Mouse (Mus musculus) thymus, adult 2 months (tissue): ENCODE measurements around the gene Nat9.

Experiments
- CTCF ChIP-seq: fragments of 200-500 bp; IDR thresholded peaks from 2 replicates; pipeline ENCODE4 v1.5.1; 2012; ENCODE audit warnings: mild to moderate bottlenecking, control low read depth, low read length, moderate library complexity, borderline replicate concordance; ENCODE audit not compliant: control insufficient read depth, poor library complexity, insufficient read depth; ENCODE audit errors: extremely low read depth
- POLR2A ChIP-seq: fragments of 200-500 bp; IDR thresholded peaks from 2 replicates; pipeline ENCODE4 v1.6.1; 2012; ENCODE audit warnings: mild to moderate bottlenecking, low read length, control low read depth, moderate library complexity; ENCODE audit not compliant: control insufficient read depth, poor library complexity, insufficient read depth; ENCODE audit errors: extremely low read depth

DNA sequence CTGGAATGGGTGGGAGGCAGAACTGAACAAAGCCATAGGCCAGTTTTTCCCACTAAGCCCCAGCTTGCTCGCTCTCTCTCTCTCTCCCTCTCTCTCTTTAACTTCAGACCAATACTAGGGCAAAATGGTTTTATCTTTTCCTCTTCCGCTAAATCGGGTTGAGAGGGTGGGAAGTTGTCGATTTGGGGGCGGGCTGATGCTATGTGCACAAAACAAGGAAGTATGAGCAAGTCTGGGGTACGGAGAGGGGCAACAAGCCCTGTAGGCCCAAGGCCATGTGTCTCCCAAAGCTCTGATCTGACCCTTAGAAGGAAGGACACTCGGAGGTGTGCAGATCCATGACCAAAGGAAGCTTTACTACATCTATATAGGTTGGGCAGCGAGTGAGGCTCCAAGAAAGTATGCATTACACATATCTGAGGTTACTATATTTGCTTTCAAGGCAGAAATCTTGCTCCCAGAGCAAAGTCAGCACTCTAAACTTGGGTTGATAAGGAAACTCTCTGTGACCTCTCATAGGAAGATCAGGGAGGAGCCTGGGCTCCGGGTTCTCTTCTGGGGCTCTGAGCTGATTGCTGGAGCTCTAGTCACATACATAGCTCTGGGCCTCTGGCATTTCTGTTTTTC is 26.0 kb downstream of the Nat9 start:
- no peak; the same call in 1 of the 2 replicates for TF ChIP-seq POLR2A
- no peak for TF ChIP-seq CTCF
